Mouse (Mus musculus) neutrophil, adult 5-6 weeks (primary cell): Measurements from ENCODE around the gene Orm1. TPM values are rescaled to one million over a fixed set of nuclear protein-coding genes. Genes with fewer than 3 reads are reported as not detected.

ENCODE experiments used
- ATAC-seq: fragments of 151-379, 151-347 bp; 2 replicates; pipeline ENCODE4 v1.8.0; 2017; ENCODE audit warnings: mild to moderate bottlenecking, moderate TSS enrichment; ENCODE audit not compliant: insufficient number of reproducible peaks, poor library complexity, low FRiP score, severe bottlenecking; ENCODE audit errors: extremely low read depth
- total RNA-seq: library from RNA; stranded (forward); fragments of 200-1000 nt; gene quantifications from 2 replicates; pipeline ENCODE4 v1.2.3, GENCODE M21; 2017

Gene Orm1
- total RNA-seq, 1 experiment from 2014 or later, result not detected

DNA sequence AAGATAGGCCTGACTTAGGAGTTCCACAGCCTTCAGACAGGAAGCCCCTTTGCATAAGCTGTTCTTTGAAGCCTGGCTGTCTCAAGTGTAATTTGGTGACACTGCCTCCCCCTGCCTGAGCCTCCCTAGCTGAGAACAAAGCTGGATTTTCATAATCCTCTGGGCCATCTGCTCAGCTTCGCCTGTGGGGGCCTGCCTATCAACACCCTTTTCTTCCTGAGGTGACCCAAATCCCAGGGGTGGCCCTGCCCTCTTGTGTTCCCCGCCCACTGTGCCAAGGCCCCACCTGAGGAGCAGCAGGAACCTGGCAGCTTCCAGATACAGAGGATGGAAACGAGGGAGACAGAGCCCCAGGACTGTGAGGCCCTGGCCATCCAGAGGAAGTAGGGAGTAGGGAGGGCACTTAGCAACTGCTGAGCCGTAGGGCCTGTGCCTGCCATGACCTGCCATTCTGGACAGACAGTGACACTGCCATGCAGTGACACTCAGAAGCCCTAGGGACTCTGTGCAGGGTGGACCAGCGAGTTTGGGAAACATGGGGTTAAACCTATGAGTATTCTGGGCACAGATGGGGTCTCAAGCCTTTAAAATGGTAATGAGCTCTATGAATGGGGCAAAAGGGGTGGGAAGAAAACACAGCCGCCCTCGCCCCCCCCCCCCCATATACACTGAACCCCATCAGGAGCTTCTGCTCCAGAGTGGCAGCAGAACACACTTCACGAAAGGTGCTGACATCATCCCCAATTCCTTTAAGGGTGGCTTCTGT lies 44.9 kb downstream of the Orm1 start:
- ATAC-seq, result peak; percentile 23; the same call in 1 of the 2 replicates

DNA sequence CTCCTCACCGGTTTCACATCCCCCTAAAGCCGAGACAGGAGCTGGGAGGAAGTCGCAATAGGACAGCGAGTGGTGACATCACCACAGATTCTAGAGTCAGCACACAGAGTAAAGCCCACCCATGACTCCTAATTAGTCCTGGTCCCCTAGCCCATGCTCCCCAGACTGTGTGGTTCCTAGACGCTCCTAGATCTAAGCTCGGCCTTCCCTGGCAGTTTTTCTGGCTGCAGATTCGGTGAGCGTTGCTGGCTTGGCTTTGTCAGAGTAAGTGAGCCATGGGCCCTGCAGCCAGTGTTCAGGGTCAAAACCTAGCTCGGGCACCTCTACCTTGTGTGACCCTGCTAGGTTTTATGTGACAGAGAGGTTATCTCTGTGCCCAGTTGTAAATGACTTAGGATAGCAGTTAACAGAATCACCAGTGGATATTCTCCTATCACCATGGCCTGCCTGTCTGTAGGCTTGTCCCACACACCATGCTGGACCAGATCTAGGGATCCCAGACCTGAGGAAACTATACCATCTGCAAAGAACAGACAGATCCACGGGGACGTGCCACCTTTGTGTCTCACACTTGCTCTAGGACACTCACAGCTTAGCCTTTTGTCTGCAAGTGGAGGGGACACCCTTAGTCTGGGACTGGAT lies 45.6 kb downstream of the Orm1 start:
- ATAC-seq, result peak; percentile 11; the same call in 1 of the 2 replicates

DNA sequence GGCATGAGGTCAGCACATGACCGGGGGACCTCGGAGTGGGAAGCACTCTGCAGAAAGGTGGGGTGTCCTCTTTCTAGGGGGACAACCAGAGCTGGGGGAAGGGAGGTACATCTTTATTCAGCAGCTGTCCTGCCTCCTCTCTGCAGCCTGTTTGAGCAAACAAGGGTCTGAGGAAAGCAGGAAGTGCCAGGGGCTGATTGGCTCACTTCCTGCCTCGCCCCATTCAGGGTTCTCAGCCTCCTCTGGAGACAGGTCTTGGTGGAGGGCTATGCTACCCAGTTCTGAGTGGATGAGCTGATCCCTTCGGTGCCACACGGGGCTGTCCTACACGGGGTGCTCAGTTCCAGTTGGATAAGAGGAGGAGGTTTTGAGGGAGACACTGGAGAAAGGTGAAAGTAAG lies 47.0 kb downstream of the Orm1 start:
- peak; percentile 33; the same call in 1 of the 2 replicates for ATAC-seq

Other genes starting within 250 kb of the Orm1 start
- gene Ambp, start 189.8 kb upstream of the Orm1 start, total RNA-seq, result not detected in 2 replicates
- not detected in 2 replicates for gene Kif12, start 172.4 kb upstream of the Orm1 start, total RNA-seq
- 3.3 and 4.7 TPM in 2 replicates for gene Col27a1, start 130.6 kb upstream of the Orm1 start, total RNA-seq
- gene Orm3, start 11.6 kb downstream of the Orm1 start, total RNA-seq, result 0.86 TPM in 1 of 2 replicates, not detected in the other
- not detected in 2 replicates for gene Orm2, start 17.9 kb downstream of the Orm1 start, total RNA-seq
- 186 and 189 TPM in 2 replicates for gene Akna, start 58.8 kb downstream of the Orm1 start, total RNA-seq
- 13.3 and 21.5 TPM in 2 replicates for gene Whrn, start 151.4 kb downstream of the Orm1 start, total RNA-seq
- gene Atp6v1g1, start 200.2 kb downstream of the Orm1 start, total RNA-seq, result 150 and 174 TPM in 2 replicates
- gene Tmem268, start 214.2 kb downstream of the Orm1 start, total RNA-seq, result 23.6 and 25.5 TPM in 2 replicates